Mouse (Mus musculus): ENCODE measurements around the gene Ddah2.

- peak; percentile 53; the same call in 1 of the 2 replicates for TF ChIP-seq CTCF (IDR thresholded peaks at IDR 0.05; ENCODE audit: extremely low read depth, insufficient read length, insufficient replicate concordance, low read depth, low read length)
- TF ChIP-seq POLR2A (IDR thresholded peaks at IDR 0.05; ENCODE audit: low read depth, low read length), result no peak
Observed at GRCm38 (mm10) chr17:35105740-35106389, 47.0 kb downstream of the Ddah2 start.
